Mouse (Mus musculus) testis, postnatal 10 days (tissue): ENCODE measurements at regions not wholly inside any gene's neighbourhood (a gene's known extent, or its start where the extent isn't known, plus 50 kb on each side); places are given as distances from the start of the nearest gene placed in this dataset.

Experiments
- DNase-seq: peaks from one replicate; pipeline ENCODE4 v3.0.0; 2021; ENCODE audit warnings: low spot score

DNA sequence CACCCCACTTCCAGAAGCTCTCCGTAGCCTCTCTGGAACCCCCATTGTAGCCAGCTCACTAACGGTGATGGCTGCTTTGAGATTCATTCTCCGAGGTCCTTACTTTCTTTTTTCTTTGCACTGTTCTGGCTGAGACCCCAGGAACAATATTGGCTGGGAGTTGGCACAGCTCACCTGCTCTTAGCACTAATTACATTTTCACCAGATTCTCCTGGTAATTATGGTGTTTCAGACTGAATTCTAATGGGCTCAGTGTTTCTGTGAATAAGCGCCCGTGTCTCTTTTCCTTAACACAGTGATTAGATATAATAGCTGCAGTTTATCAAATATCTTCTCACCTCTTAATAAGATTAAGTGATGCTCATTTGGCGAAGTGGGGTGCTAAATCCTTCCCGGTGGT, 509.2 kb upstream of the Adamts16 start:
- DNase-seq: no peak

DNA sequence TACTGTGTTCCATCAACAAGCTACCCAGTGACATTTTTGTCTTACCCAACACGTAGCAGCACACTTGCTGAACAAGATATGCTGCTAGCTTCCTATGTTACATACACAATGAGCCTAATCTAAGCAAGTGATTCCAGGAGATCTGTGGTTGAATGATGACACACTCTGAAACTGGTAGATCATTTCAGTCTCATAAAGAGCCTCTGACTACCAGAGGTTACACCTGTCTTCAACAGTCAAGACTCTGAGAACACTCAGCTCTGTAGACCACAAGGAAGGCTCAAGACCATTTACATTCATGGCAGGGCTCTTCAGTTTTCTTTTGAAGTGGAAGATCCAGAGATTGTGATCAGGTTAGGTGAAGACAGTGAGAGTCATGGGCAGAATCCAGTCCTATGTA, 501.3 kb upstream of the Adamts16 start:
- no peak for DNase-seq

DNA sequence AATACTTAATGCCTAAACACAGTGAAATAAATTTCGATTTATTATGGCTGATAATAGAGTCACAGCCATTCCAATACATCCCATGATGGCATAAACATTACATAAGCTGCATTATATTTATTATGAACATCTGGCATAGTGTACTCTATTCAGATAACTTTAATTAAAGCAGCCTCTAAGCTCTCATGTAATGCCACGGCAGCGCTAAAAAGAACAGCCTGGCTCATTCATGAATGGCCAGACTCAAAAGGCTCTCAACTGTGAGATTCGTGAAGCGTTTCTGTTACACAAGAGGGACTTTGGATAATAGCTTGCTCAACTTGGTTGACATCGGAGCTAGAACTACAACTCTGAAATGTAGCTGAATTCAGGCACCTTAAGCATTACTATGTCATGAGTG, 497.1 kb upstream of the Adamts16 start:
- no peak for DNase-seq

DNA sequence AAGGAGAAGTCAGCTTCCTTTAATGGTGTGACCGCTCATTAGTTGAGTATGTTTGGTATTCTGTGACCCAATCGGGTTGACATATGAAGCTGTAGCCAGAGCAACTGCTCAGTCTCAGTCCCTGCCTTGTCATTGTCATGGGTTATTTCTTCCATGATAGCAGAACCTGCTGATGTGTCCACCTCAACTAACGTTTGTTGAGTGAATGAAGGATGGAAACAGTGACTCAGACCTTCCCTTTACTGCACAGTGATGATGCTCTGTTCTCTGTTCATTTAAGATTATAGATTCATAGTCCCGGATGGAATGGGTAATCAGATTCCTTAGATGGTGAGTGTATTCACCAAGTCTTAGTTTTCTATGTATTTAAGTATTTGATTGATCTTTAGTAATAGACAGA, 493.3 kb upstream of the Adamts16 start:
- DNase-seq: no peak

DNA sequence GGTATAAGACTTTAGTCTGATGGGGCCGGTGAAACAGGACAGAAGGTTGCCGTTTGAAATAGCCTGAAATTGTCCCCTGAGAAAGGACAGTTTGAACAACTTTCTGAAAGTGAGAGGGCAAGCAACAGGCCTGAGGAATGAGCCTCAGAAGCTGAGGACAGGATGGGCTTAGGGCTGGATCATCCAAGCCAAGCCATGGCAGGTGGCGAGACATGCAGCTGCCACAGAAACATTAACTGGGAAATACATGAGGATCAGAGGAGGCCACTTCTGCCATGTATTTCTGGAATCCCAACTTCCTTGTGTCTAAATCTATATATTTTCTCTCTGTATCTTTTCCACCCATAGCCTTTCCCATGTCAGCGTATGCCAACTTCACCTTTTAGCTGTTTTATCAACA, 491.5 kb upstream of the Adamts16 start:
- no peak for DNase-seq

DNA sequence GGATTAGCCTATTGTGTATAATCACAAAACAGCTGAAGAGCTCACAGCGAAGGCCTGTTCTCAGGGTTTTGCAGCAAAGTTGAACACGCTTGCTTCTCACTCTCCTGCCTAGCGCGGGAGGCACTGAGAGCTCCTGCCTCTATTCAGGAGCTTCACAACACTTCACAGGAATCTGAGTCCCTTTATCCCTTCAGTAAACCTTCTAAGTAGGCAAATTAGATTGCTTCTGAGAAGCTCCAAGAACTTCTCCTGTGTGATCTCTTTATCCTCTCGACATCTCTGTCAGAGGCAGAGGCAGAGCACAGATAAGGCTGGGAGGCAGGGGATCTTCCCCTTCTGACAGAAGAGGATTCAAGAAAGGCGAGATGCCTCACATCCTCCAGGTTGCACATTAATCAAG, 488.7 kb upstream of the Adamts16 start:
- DNase-seq: no peak

DNA sequence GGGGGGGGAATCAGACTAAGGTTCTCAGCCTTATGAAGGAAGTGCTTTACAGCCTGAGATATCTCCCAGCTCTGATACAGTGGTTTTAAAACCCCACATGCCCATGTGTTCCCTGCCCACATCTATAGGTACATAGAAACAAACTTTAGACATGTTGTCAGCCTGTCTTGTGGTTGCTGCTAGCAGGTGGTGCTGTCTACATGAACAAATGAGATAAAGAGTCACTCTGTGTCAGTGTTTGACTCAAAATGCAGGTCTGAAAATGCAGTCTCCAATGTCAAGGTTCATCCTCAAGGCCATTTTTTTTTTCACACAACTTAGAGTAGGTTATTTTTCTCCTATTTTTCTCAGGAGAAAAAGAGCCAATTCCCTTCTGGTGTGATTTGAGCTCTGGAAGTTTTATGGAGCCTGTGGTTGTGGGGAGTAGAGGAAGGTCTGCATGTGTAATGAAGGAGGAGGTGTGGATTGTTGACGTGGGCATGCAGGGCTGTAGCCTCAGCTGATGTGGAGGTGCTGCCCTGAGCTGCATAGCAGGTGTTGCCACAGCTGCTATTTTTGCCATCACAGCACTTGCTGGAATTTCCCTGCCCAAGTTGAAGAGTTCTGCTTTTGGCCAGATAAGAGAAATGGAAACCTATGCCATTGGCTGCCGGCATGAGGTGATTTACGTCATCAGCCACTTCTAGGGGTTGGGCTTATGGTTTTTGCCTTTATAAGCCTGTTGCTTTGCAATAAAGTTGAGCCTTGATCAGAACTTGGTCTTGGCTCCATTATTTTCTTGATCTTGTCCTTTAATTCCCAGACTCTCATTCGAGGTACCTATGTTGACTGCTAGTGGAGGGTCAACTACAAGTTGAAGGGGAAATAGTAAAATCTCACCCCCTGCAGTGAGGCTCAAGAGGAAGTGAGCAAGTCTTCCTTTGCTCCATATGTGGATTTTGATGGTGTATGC, 486.5 kb upstream of the Adamts16 start:
- DNase-seq: no peak

DNA sequence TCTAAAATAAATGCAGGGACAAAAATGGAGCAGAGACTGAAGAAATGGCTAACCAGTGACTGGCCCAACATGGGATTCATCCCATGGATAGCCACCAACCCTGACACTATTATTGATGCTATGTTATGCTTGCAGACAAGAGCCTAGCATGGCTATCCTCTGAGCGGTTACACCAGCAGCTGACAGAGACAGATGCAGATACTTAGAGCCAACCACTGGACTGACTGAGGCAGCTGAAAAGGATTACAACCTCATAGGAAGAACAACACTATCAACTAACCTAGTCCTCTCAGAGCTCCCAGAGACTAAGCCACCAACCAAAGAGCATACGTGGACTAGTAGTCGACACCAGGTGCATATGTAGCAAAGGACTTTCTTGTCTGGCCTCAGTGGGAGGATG, 478.9 kb upstream of the Adamts16 start:
- no peak for DNase-seq

DNA sequence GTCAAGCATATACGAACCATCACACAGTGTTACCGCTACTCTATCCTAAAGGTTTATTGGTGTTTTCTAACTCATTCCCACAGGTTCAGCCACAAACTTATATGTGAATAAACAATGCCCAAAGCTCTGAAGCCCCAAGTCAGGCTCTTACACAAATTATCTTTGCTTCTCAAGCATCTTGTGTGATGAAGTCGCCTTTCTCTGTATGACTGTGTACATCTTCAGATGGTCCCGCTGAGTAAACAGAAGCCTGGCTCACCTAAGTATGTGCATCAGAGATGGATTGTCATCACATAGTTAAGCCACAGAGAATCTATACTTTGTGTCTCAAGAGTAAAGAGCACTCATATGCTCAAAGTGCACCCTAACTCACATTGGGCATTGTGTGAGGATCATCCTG, 462.3 kb upstream of the Adamts16 start:
- DNase-seq: no peak

DNA sequence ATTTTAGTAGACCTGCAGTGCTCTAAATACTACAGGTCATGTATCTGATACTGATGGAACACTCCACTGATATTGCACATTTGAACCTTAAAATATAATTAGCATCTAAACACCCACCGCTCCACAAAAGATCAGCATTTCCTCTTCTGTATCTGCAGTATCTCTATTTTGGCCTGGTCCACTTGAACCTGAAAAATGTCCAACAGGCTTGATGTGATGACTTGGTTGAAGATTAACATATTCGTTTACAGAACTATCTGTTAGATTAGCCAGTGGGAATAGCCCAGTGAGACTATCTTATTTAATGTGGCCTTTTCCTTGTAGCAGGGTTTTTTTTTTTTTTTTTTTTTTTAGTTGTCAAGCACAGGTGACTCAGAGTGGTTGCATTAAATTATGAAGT, 434.4 kb upstream of the Adamts16 start:
- no peak for DNase-seq

DNA sequence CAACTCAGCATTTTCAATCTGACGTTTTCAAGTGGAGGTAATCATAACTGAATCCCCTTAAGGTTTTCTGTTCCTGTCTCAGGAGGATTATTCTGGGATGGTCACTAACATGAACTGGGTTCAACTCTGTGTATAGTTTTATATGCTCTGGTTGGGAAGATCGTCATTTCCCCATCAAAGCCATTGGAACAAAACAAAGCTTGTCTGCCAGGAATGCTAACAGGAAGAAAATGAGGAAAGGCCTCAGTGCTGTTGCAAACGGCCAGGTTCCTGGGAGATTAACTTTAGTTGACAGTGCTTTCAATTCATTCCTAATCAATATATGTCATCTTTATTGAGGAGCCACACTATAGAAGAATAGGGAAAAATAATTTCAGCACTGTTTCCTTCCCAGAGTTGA, 432.5 kb upstream of the Adamts16 start:
- DNase-seq: no peak

DNA sequence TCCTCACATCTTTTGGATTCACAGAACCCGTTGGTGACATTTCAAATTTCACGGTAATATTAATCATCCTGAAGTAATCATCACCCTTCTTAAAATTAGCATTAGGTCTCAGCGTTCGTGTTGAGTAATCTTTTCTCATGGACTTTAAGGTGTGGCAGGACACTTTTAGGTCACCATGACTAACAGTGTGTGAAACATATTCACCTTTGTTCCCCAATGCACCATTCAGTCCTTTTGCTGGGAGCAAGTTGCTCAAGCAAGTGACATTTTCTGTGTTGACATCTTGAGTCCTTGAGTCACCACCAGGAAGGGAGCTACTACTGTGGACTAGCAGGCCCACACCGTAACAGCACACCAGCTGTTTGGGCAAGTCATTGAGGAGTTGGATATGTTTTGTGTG, 431.9 kb upstream of the Adamts16 start:
- no peak for DNase-seq

DNA sequence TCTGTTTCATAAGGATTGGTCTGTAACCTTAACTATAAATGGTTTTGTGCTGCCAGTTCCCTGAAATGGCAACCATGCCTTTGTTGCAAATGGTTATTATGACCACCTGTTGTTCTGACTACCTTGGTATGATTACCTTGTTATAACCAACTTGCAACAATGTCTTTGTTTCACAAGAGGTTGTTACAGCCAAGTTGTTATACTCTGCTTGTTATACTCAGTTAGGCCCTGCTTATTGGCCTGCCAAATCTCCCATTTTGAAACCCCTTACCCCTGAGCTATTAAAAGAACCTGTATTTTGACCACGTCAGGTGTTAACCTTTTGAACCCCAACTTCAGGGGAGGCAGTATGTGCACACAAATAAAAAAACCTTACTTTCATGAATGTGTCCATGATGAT, 431.5 kb upstream of the Adamts16 start:
- no peak for DNase-seq

DNA sequence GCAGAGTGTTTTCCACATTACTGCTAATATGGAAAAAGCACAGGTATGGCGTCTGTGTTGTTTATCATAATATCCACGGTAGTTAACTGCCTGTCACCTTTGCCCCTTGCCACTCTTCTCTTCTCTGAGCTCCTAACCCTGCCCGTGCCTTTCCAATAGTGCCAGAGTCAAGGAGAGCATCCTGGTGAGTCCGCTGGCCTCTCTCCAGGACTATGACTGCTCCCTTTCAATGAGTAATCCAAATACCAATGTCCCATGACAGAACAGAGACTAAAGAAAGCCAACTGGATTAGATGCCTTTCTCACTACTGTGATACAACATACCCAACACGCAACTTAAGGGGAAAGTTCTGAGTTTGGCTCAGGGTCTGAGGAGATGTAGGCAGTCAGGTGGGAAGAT, 430.8 kb upstream of the Adamts16 start:
- no peak for DNase-seq

DNA sequence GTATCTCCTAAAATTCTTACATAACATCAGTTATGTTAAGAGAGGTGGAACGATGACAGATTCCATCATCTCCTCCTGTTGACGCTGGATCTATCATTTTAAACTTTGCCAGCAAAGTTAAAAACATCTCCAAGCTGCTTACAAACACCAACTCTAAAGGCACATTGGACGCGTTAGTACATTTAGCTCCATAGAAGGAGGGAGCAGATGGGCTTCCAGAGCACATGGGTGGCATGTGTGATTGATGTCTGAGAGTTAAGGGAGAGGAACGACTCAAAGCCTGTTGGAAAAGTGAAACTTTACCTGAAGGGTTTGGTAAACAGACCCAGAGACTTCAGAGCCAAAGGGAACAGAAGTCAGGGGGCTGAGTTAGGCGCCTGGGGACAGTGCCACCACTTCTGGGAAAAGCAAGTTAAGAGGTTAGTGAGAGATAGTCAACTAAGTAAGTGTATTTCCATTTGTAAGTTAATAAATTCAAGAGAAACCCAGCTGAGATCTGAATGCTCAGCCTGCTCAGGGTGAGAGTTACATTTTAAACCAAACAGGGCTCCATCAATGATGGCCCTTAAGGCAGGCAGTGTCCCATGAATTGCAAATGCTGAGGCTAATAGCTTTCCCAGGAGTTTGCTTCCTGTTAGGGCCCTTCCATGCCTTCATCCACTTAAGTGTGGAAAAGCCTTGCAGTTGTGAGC, 430.3 kb upstream of the Adamts16 start:
- DNase-seq: no peak

DNA sequence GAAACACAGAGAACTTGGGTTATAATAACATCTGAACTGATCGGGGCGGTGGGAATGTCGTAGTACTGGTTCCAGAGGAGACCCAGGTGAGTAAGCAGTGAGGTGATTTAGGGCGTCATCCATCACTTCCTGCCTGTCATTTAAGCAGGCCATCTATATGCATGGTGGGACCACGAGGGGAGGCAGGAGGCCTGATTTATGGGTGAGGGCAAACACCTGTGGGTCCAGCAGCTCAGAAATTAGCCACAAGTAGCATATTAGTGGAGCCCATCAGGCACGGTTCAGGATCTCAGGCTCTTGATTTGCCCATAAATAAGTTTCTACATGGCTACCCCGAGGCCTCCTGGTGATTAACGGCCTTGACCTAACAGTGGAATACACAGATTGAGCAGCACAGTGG, 428.8 kb upstream of the Adamts16 start:
- DNase-seq: no peak

DNA sequence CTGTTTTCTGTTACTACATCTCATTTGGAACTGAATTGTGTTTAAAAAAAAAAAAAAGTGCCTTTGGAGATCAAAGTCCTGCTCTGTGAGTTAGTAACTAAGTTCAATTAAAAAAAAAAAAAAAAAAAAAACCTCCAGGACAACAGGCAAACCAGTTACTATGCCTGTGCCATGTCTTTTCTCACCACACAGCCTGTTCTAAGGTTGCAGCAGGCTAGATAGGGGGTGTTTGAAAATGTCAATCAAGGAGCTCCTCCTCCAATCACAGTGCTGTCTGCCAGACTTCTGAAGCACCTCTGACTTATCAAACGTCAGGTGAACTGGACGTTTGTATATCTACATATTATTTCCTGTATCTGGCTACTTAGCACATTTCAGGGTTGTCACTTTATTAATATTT, 427.9 kb upstream of the Adamts16 start:
- no peak for DNase-seq

DNA sequence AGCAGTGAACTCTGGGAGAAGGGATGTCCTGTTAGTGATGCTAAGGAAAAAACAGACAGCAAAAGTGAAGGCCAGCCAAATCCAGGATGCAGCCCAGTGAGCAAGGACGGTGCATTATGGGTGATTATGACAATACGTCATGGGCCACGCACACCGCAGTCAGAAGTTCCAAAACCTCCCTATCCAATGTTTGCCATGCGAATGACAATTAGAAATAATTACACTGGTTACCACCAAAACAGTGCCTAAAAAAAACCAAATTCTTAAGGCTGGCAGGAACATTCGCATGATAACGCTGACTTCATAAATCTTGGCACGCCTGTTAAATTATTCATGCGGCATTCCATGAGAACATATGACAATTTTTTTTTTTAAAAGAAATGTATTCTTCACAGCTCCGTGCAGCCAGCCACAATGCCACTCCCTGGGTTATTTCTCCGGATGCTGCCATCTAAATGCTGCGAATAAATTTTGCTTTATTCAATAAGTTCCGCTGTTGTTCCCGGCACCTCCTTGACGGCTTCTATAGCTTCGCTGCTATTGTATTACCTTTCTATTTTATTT, 421.8 kb upstream of the Adamts16 start:
- no peak for DNase-seq

DNA sequence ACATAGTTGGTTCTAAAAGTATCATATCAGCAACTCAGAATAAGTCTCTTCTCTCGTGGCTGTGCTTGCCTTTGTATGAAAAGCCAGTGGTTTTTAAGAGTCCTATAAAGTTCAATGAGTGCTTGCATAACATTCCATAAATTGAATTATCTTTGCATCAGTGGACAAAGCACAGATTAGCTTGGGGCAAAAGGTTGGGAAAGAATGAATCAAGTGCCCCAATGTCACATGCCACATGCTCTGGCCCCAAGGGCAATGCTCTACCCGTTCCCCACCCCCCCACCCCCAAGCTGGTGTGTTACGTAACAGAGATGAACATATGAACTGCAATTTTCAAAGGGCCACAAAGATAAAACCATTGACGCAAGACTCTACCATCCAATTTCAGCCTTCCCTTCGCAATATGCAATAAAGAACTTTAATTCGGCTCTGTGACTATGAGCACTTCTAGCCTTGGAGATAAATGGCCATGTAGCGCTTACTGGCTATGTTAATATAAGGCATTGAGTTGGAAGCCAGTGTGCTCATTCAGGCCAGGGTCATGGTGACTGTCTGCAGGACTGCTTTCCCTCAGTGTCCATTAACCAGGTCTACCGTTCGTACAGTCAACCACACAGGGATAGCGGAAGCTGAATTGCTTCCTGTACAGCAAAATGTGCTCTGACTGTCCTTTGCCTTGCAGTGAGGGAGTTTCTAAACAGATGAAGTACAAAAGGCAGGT, 421.1 kb upstream of the Adamts16 start:
- DNase-seq: no peak

DNA sequence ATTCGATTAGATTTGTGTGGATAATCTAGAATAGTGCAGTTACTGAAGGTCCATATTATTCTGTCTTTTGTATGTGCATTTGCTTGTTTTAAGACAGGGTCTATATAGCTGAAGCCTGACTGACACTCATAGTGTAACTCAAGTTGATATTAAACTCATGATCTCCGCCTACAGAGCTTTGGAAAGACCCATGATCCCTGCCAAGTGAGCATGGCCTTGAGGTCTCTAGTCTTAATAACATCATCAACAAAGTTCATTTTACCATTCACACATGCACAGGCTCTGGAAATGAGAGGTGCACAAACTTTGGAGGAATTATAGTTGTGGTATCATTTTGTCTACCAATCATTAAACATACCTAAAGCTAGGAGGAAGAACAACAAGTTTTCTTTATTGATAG, 412.4 kb upstream of the Adamts16 start:
- DNase-seq: no peak

DNA sequence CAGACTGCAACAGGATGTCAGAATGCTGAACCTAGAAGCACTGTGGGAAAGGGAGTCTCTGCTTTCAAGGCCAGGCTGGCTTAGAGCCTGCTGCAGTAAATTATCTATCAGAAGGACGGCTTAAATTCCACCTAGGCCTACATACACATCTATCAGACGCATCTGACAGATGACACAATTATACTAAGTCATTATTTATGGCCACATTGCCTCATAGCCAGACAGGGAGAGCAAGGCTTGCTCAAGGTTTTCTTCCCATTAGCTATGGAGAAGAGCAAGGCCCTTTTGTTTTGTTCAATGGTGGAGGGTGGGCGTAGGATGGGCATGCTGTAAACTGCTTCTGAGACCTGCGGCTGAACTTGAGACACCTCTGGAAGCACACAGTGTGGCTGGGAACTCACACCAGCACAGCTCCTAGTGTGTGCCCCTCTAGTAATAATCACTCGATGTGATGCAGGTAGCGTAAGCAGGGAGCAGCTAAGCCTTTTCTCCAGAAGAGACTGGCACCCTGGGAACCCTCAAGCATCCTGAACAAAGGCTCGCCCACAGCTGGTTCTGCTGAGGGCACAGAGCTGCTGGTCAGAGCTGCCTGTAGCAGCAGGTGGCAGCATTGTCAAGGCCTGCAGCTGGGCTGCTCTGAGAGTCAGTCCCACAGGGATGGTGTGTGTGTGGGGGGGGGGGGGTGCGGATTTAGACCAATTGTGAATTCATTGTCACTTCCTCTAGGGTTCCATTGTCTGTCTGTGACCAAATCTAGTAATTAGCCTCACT, 406.8 kb upstream of the Adamts16 start:
- DNase-seq: no peak

DNA sequence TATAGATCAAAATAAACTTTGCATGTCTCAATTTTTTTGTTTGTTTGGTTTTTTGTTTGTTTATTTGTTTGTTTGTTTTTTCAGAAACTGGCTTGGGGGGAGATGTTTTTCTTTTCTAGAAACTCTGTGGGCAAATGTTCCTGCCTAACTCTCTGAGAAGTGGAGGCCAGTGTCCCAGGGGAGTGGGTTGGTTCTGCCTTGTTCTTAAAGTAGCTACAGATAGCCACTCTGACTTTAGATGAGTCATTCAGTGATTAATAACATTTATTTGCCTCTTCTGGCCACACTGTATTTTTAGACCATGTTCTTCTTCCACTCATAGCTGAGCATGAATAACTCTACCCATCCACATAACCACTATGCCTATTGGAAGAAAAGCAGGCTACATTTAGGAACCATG, 405.6 kb upstream of the Adamts16 start:
- DNase-seq: no peak
